Mouse (Mus musculus) frontal cortex, adult 2 months (tissue): ENCODE results near the gene Cers5. TPM values are rescaled to one million over a fixed set of nuclear protein-coding genes. Genes with fewer than 3 reads are reported as not detected.

ENCODE experiments used
- polyA plus RNA-seq: library from polyadenylated mRNA; depleted of rRNA; stranded (reverse); fragments of >200 nt; gene quantifications from 2 replicates; pipeline ENCODE4 v1.2.3, GENCODE M21; 2012; rRNA removed

The Cers5 gene
- polyA plus RNA-seq, 1 experiment: 45.7 TPM

Other genes starting within 250 kb of the Cers5 start
- 161 and 168 TPM in 2 replicates for gene Faim2, start 244.7 kb downstream of the Cers5 start, polyA plus RNA-seq
- gene Aqp2, start 193.8 kb downstream of the Cers5 start, polyA plus RNA-seq: 0.08 and 0.20 TPM in 2 replicates
- gene Aqp5, start 182.1 kb downstream of the Cers5 start, polyA plus RNA-seq: 1.2 and 1.5 TPM in 2 replicates
- 0.56 and 0.84 TPM in 2 replicates for gene Aqp6, start 171.5 kb downstream of the Cers5 start, polyA plus RNA-seq
- gene Racgap1, start 121.2 kb downstream of the Cers5 start, polyA plus RNA-seq: 11.8 and 13.8 TPM in 2 replicates
- gene Asic1, start 102.5 kb downstream of the Cers5 start, polyA plus RNA-seq: 78.1 and 80.7 TPM in 2 replicates
- 189 and 197 TPM in 2 replicates for gene Smarcd1, start 70.8 kb downstream of the Cers5 start, polyA plus RNA-seq
- 1.00 TPM in 1 of 2 replicates, not detected in the other for gene Gm17349, start 67.4 kb downstream of the Cers5 start, polyA plus RNA-seq
- 52.2 and 56.5 TPM in 2 replicates for gene Gpd1, start 55.4 kb downstream of the Cers5 start, polyA plus RNA-seq
- 218 and 238 TPM in 2 replicates for gene Cox14, start 47.3 kb downstream of the Cers5 start, polyA plus RNA-seq
- gene Lima1, start 102.6 kb upstream of the Cers5 start, polyA plus RNA-seq: 16.4 and 17.6 TPM in 2 replicates
- 0.02 and 0.04 TPM in 2 replicates for gene Fam186a, start 194.2 kb upstream of the Cers5 start, polyA plus RNA-seq
- 21.6 and 23.3 TPM in 2 replicates for gene Larp4, start 197.2 kb upstream of the Cers5 start, polyA plus RNA-seq